Mouse (Mus musculus) testis, adult 2 months (tissue): ENCODE data around the gene Auts2. TPM values are rescaled to one million over a fixed set of nuclear protein-coding genes. Genes with fewer than 3 reads are reported as not detected.

Source experiments
- H3K27ac ChIP-seq: fragments of 200-500 bp; 2 replicates; pipeline ENCODE4 v1.5.1; 2012; ENCODE audit warnings: low read depth, low read length; ENCODE audit not compliant: control insufficient read depth, insufficient read depth
- H3K27me3 ChIP-seq: fragments of 200-500 bp; 2 replicates; pipeline ENCODE4 v1.6.1; 2012; ENCODE audit warnings: mild to moderate bottlenecking, low read length, moderate library complexity; ENCODE audit not compliant: control insufficient read depth, insufficient read depth
- H3K36me3 ChIP-seq: fragments of 200-500 bp; 2 replicates; pipeline ENCODE4 v1.6.1; 2012; ENCODE audit warnings: mild to moderate bottlenecking, low read length; ENCODE audit not compliant: control insufficient read depth, insufficient read depth
- H3K4me1 ChIP-seq: fragments of 200-500 bp; 2 replicates; pipeline ENCODE4 v1.6.1; 2012; ENCODE audit warnings: low read length; ENCODE audit not compliant: control insufficient read depth, insufficient read depth
- H3K4me3 ChIP-seq: fragments of 200-500 bp; 2 replicates; pipeline ENCODE4 v1.5.1; 2012; ENCODE audit warnings: low read depth, mild to moderate bottlenecking, low read length, moderate library complexity, mixed read lengths; ENCODE audit not compliant: control insufficient read depth
- CTCF ChIP-seq: fragments of 200-500 bp; IDR thresholded peaks from 2 replicates; pipeline ENCODE4 v1.5.1; 2012; ENCODE audit warnings: low read depth, mild to moderate bottlenecking, inconsistent platforms, low read length, moderate library complexity; ENCODE audit not compliant: control insufficient read depth, insufficient read depth, insufficient replicate concordance
- POLR2A ChIP-seq: fragments of 200-500 bp; IDR thresholded peaks from 2 replicates; pipeline ENCODE4 v1.6.1; 2012; ENCODE audit warnings: low read depth, mild to moderate bottlenecking, inconsistent platforms, low read length, moderate library complexity; ENCODE audit not compliant: control insufficient read depth
- polyA plus RNA-seq: library from polyadenylated mRNA; depleted of rRNA; stranded (reverse); fragments of >200 nt; gene quantifications from 2 replicates; pipeline ENCODE4 v1.2.3, GENCODE M21; 2012

The Auts2 gene
- polyA plus RNA-seq, 1 experiment, result 4.3 TPM

DNA sequence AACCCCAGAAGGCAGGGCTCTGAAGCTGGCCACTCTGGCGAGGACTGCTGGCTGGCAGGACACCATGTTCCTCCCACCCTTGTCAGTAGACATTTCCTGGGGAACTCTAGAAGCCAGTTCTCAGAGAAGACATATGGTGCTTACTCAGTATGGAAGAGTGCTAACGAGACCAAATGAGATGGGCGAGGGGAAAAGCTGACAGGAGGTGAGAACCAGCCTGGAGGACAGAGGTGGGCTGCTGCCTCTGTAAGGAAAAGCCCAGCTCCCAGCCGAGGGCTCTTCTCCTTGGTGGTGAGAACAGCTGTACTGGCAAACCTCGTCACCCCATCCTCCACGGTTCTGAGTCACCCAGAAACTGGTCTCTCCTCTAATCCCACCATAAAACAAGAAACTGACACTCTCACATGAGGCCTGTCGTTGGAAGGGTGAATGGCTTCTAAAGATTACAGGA, 729.8 kb downstream of the Auts2 start:
- TF ChIP-seq CTCF (no peak), POLR2A (no peak)
- Histone ChIP-seq H3K36me3 (no peaks in the 10 kb centered on the region), H3K4me3 (no peak overlapping the region), H3K27me3 (no peaks in the 10 kb centered on the region), H3K27ac (no peak overlapping the region), H3K4me1 (no peaks in the 10 kb centered on the region; the same call in 1 of the 2 replicates)

- Histone ChIP-seq H3K4me3 (no peak overlapping the region), H3K36me3 (no peaks in the 10 kb centered on the region), H3K27ac (no peak overlapping the region), H3K4me1 (no peaks in the 10 kb centered on the region; the same call in 1 of the 2 replicates), H3K27me3 (no peaks in the 10 kb centered on the region)
- TF ChIP-seq POLR2A (no peak), CTCF (no peak)
Observed at GRCm38 (mm10) chr5:131812483-131813063, 730.6 kb downstream of the Auts2 start.

- no peak overlapping the region for H3K27ac ChIP-seq
- no peak overlapping the region for H3K4me3 ChIP-seq
- H3K4me1 ChIP-seq, result no peaks in the 10 kb centered on the region
- no peaks in the 10 kb centered on the region for H3K36me3 ChIP-seq
- no peak for TF ChIP-seq CTCF
- no peak for TF ChIP-seq POLR2A
- H3K27me3 ChIP-seq, result no peaks in the 10 kb centered on the region
Observed at GRCm38 (mm10) chr5:131806350-131806749, 736.8 kb downstream of the Auts2 start.

DNA sequence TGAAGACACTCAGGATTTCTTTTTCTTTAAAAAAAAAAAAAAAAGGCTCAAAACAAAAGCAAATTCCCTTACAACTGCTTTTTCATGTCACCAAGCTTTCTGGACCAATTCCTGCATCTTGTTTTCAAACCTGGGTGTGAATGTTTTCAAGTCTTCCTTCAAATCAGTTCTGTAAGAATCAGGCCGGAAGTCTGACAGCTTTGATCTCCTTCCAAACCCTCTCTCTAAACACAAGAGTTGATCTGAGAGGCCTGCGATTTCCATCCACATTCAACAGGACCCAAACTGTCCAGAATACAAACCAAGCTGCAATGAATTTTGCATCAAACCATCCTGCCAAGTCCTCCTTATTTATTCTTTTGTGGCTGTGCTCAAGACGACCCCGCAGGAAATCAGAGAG, 737.9 kb downstream of the Auts2 start:
- TF ChIP-seq POLR2A, result no peak
- TF ChIP-seq CTCF, result no peak
- no peaks in the 10 kb centered on the region for H3K27me3 ChIP-seq

DNA sequence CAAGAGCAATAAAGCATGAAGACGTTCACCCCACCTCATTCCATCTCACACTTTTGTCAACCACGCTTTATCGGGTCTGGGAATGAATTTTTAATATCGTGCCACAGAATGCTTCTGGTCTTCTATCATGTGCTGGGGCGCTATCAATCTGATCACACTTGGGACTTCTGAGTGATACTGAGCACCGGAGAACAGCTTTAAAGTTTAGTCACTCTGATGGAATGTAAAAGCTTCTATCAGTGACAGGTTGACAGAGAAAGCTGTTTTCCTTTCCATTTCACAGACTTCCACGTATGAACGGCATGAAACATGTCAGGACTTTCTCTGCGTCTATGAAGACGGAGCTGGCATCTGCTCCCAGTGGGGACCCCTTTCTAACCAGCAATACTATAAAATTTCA, 739.5 kb downstream of the Auts2 start:
- no peaks in the 10 kb centered on the region for H3K27me3 ChIP-seq
- no peak overlapping the region for H3K4me3 ChIP-seq
- no peaks in the 10 kb centered on the region for H3K36me3 ChIP-seq
- no peak for TF ChIP-seq CTCF
- no peak for TF ChIP-seq POLR2A
- H3K27ac ChIP-seq, result no peak overlapping the region
- H3K4me1 ChIP-seq, result no peaks in the 10 kb centered on the region

More for the DNA sequence above, 737.9 kb downstream of the Auts2 start:
- H3K4me1 ChIP-seq, result no peaks in the 10 kb centered on the region
- H3K4me3 ChIP-seq, result no peak overlapping the region
- no peaks in the 10 kb centered on the region for H3K36me3 ChIP-seq
- no peak overlapping the region for H3K27ac ChIP-seq

GRCm38 (mm10) chr5:131802340-131803036, 740.7 kb downstream of the Auts2 start:
- H3K36me3 ChIP-seq, result no peaks in the 10 kb centered on the region
- H3K4me3 ChIP-seq, result no peak overlapping the region
- H3K27ac ChIP-seq, result no peak overlapping the region
- no peaks in the 10 kb centered on the region for H3K27me3 ChIP-seq
- no peaks in the 10 kb centered on the region for H3K4me1 ChIP-seq
- no peak for TF ChIP-seq CTCF
- TF ChIP-seq POLR2A, result no peak

GRCm38 (mm10) chr5:131801924-131802323, 741.2 kb downstream of the Auts2 start:
- Histone ChIP-seq H3K4me1 (no peaks in the 10 kb centered on the region), H3K27ac (no peak overlapping the region), H3K4me3 (no peak overlapping the region), H3K27me3 (no peaks in the 10 kb centered on the region), H3K36me3 (no peaks in the 10 kb centered on the region)
- no peak for TF ChIP-seq CTCF
- TF ChIP-seq POLR2A, result no peak

DNA sequence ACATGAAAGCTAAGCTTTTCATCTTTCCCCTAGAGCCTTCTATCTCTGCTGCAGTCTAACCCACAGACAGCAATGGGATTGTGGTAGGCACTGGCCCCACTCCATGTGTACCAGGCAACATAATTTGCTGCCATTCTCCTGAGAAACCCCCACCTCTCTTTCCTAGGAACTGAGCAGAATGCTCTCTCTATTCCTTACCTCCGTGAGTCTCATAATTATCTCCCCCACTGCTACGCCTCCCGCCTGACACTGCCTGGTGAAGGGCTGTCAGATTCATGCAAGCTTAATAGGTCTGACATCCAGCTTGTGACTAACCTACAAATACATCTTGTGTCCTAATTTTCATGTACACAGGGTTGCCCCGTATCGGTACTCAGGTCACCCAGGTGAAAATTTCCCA, 744.8 kb downstream of the Auts2 start:
- no peaks in the 10 kb centered on the region for H3K4me1 ChIP-seq
- no peaks in the 10 kb centered on the region for H3K27me3 ChIP-seq
- no peak overlapping the region for H3K4me3 ChIP-seq

More for the DNA sequence above, 744.8 kb downstream of the Auts2 start:
- no peak overlapping the region for H3K27ac ChIP-seq
- H3K36me3 ChIP-seq, result no peaks in the 10 kb centered on the region
- TF ChIP-seq CTCF, result no peak
- TF ChIP-seq POLR2A, result no peak
